Mouse (Mus musculus): Measurements from ENCODE around the gene Ctsd. TPM values are rescaled to one million over a fixed set of nuclear protein-coding genes. Genes with fewer than 3 reads are reported as not detected.
"Not testable (repeated sequence)": the region's sequence is repeated elsewhere in the genome, so short reads cannot be mapped to it uniquely, and the experiment has no call there.

Ctsd gene
- total RNA-seq, 2 experiments from 2014 or later: 313 to 344 TPM

GRCm38 (mm10) chr7:142342247-142342640, 45.6 kb downstream of the Ctsd start:
- no peak for DNase-seq (ENCODE audit: extremely low spot score in 1 of 2, low spot score in 1 of 2)

GRCm38 (mm10) chr7:142341564-142342246, 46.1 kb downstream of the Ctsd start:
- DNase-seq (ENCODE audit: extremely low spot score in 1 of 2, low spot score in 1 of 2): no peak

DNA sequence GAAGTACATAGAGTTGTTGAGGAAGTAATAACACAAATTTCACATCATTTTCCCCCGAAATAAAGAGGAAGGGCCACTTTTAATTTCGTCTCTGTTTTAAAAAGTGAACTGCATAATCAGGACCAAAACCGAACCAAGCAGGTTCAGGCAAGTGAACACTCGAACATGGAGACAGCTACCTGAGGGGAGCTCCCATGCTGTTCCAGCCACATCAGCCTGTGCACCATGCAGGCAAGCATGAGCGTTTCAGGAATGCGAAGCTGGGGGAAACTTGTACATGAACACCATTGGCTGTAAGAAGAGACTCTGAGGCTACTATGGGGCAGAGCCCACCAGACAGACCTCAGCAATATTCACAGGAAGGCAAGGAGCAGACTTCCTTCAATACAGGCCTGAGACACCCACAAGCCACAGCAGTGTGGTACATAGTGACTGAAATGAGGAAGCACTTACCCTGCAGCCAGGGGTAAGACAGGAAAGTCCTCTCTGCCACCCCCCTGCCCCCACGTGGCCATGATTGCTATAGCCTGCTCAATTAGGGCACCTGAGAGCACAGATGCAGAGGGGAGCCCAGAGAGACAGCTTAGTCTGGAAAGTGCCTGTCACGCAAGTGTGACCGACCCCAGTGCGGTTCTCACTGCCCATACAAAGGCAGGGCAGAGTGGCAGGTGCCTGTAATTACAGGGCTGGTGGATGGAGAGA, 47.4 kb downstream of the Ctsd start:
- no peak for DNase-seq (ENCODE audit: extremely low spot score in 1 of 2, low spot score in 1 of 2)

DNA sequence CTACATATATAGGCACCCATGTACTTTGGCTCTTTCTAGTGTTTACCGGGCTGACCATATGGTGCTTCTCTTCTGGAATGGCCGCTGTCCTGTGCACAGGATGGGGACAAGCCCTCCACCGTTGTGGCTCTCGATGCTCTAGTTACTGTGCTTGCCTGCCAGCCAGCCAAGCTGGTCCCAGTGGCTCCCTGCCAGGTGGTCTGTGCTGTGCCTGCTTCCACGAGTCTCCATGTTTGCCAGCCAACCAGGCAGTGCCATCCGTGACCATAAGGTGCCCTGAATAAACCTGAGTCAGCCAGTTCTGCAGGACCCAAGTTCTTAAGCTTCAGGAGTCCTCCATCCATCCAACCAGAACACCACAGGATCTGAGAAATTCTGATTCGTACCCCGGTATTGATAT, 52.7 kb downstream of the Ctsd start:
- DNase-seq (ENCODE audit: extremely low spot score in 1 of 2, low spot score in 1 of 2): no peak

DNA sequence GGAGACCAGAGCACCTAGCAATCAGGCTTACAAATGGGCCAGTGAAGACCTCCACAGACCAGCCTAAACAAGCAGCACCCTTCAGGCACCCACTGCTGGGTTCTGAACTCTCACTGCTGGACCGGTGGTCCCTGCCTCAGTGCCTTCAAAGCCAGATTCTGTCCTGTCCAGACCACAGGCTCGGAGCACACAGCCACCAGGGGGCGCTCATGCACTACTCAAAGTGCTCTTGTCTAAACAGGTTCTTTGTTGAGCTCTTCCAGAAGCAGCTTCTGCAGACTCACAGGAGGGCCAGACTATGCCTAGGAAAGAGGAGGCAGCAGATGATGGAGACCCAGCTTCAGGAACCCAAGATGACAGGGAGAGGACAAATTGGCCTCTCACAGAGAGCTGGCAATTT, 53.6 kb downstream of the Ctsd start:
- DNase-seq (ENCODE audit: extremely low spot score in 1 of 2, low spot score in 1 of 2): peak; percentile 87 to 99

DNA sequence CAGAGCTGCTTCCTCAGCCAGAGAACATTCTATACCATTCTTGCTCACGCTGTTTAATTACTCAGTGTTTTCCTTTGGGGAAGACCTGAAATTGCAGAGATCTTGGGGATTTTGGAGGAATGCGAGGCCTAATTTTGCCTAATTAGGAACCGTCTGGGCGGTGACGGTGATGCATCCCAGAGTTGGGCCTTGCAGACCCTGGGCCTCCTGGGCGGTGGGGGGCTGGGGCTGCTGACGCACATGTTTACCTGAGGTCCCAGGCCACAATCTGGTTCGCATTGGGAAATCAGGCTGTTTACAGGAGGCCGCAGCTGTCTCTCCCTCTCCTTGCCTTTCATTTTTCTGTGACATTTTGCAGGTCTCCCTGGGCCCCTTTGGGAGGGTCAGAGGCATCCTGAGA, 55.1 kb downstream of the Ctsd start:
- not testable (repeated sequence) for DNase-seq (ENCODE audit: extremely low spot score in 1 of 2, low spot score in 1 of 2)

- DNase-seq (ENCODE audit: extremely low spot score in 1 of 2, low spot score in 1 of 2): no peak
Observed at GRCm38 (mm10) chr7:142331281-142331680, 56.6 kb downstream of the Ctsd start.

DNA sequence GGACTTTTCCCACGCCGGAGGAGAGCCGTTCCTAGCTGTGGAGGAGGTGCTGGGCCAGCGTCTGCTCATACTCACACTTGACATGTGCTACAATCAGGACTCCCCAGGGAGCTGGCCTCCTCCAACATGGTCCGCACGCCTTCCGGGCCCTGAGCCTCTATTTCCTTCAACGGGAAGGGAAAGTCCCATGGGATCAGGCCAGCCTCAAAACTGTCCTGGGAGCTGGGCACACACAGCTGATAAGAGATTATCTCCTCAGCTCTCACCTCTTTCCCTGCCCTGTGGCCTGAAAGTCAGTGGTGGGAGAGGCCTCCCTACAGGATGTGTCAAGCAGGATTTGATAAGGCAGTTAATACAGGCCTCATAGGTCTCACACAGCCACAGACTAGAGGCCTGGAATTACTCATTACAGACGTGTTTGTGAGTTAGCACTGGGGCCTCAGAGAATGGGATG, 57.5 kb downstream of the Ctsd start:
- no peak for DNase-seq (ENCODE audit: extremely low spot score in 1 of 2, low spot score in 1 of 2)

GRCm38 (mm10) chr7:142328507-142328906, 59.3 kb downstream of the Ctsd start:
- DNase-seq (ENCODE audit: extremely low spot score in 1 of 2, low spot score in 1 of 2): no peak

- no peak for DNase-seq (ENCODE audit: extremely low spot score in 1 of 2, low spot score in 1 of 2)
Observed at GRCm38 (mm10) chr7:142326714-142327445, 61.0 kb downstream of the Ctsd start.

Other genes starting within 250 kb of the Ctsd start
- not detected for gene Gm45337, start 243.4 kb downstream of the Ctsd start, total RNA-seq (2021)
- not detected for gene Gm29735, start 230.9 kb downstream of the Ctsd start, total RNA-seq (2021)
- gene Gm4553, start 222.3 kb downstream of the Ctsd start, total RNA-seq (2021): not detected
- not detected for gene Krtap5-2, start 212.0 kb downstream of the Ctsd start, total RNA-seq (2021)
- not detected for gene Gm10153, start 197.6 kb downstream of the Ctsd start, total RNA-seq (2021)
- not detected for gene Krtap5-3, start 186.7 kb downstream of the Ctsd start, total RNA-seq (2021)
- gene Gm7579, start 176.2 kb downstream of the Ctsd start, total RNA-seq (2021): not detected
- gene Krtap5-5, start 158.1 kb downstream of the Ctsd start, total RNA-seq (2021): not detected
- gene Gm40460, start 147.0 kb downstream of the Ctsd start, total RNA-seq (2021): not detected
- not detected for gene Gm2431, start 129.7 kb downstream of the Ctsd start, total RNA-seq (2021)
- gene Gm4559, start 113.7 kb downstream of the Ctsd start, total RNA-seq (2021): not detected
- not detected for gene Krtap5-1, start 90.9 kb downstream of the Ctsd start, total RNA-seq (2021)
- not detected for gene Krtap5-4, start 84.5 kb downstream of the Ctsd start, total RNA-seq (2021)
- 10 to 100 TPM; 40.7 to 41.8 TPM for gene Ifitm10, start 14.3 kb downstream of the Ctsd start, total RNA-seq (2021)
- gene Gm49369, start 5.4 kb downstream of the Ctsd start, total RNA-seq (2021): 10 to 100 TPM in 1 of 2 experiments, 1 to 10 TPM in 1; 3.2 to 10.3 TPM
- not detected for gene Syt8, start 46.8 kb upstream of the Ctsd start, total RNA-seq (2021)
- under 1 TPM in 1 of 2 experiments, not detected in 1; 0.70 TPM for gene Tnni2, start 53.8 kb upstream of the Ctsd start, total RNA-seq (2021)
- 1 to 10 TPM; 2.2 to 4.2 TPM for gene Lsp1, start 72.8 kb upstream of the Ctsd start, total RNA-seq (2021)
- not detected for gene Tnnt3, start 110.8 kb upstream of the Ctsd start, total RNA-seq (2021)
- 1 to 10 TPM; 5.8 to 6.7 TPM for gene Mrpl23, start 144.6 kb upstream of the Ctsd start, total RNA-seq (2021)